Comparison of ENCODE assay signal across 8 mouse cellular contexts in the genomic region with DNA sequence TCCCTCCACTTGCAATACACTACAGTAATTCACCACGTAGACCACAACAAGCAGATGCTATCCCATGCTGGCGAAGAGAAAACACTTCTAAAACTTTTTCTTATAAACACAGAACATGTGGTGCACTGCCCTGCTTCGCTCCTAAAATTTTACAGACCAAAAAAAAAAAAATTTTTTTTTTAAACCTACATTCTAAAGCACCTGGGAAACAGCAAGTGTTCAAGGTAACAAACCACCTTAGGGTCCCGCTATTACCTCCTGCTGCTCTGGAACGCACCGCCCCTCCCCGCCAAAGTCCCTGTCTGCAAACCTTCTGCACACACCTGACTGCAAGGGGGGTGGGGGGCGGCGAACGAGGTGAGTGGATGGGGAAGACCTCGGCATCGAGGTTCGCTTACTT. TPM values are rescaled to one million over a fixed set of nuclear protein-coding genes. Genes with fewer than 3 reads are reported as not detected.
DNase-seq lines count a peak whose midpoint lies in the region; ATAC-seq and TF ChIP-seq lines count a peak whose summit lies in the region.

A gene (plus strand): TSS at position 301 of the 400 bp plus-strand sequence.

- H3K36me3 ChIP-seq in kidney, postnatal 0 days (ENCODE audit: insufficient read depth, low read length), result no peaks in the 10 kb centered on the region
- H3K36me3 ChIP-seq in intestine, embryonic 14.5 days (ENCODE audit: control insufficient read depth, insufficient read depth, low read length), result 0 out of 2 replicates have a peak, but pooled peaks cover 3% of the 10 kb centered on the region

- H3K4me1 ChIP-seq in kidney, postnatal 0 days (replicated peaks; ENCODE audit: insufficient read depth, low read length), result 0 out of 2 replicates have a peak, but pooled peaks cover 6% of the 10 kb centered on the region
- peaks cover 22% of the 10 kb centered on the region for H3K4me1 ChIP-seq in intestine, embryonic 14.5 days (replicated peaks; ENCODE audit: control insufficient read depth, insufficient read depth, low read length)

- no peaks in the 10 kb centered on the region for H3K9me3 ChIP-seq in kidney, postnatal 0 days (replicated peaks; ENCODE audit: low read length)
- H3K9me3 ChIP-seq in intestine, embryonic 14.5 days (ENCODE audit: control insufficient read depth, low read length), result no peaks in the 10 kb centered on the region

- H3K9ac ChIP-seq in kidney, postnatal 0 days (ENCODE audit: low read depth, low read length), result peak within 1 kb of the TSS; percentile 89
- H3K9ac ChIP-seq in intestine, embryonic 14.5 days (ENCODE audit: low read length), result peak within 1 kb of the TSS; percentile 91

- H3K4me2 ChIP-seq in kidney, postnatal 0 days (ENCODE audit: low read length), result peak within 1 kb of the TSS; percentile 76
- H3K4me2 ChIP-seq in intestine, embryonic 14.5 days (ENCODE audit: low read length), result peak within 1 kb of the TSS; percentile 89

- no peak for DNase-seq in kidney, postnatal 0 days (ENCODE audit: low spot score)
- DNase-seq in kidney, postnatal 10 days, result no peak
- DNase-seq in adrenal gland, postnatal 14 days, result no peak
- no peak for DNase-seq in gastrocnemius, postnatal 10 days
- no peak for DNase-seq in intestine, embryonic 14.5 days (ENCODE audit: low spot score)
- DNase-seq in urinary bladder, postnatal 14 days (ENCODE audit: low spot score), result no peak
- no peak for DNase-seq in cerebellum, postnatal 36 days

- WGBS in kidney, postnatal 0 days, result under 1% methylated on average over 13 of the region's 13 CpGs
- WGBS in intestine, embryonic 14.5 days, result under 1% methylated on average over 13 of the region's 13 CpGs

- H3K4me3 ChIP-seq in kidney, postnatal 0 days (replicated peaks; ENCODE audit: low read depth, low read length), result peak within 1 kb of the TSS; percentile 69
- peak within 1 kb of the TSS; percentile 87 for H3K4me3 ChIP-seq in intestine, embryonic 14.5 days (ENCODE audit: low read depth, low read length)

- peak within 1 kb of the TSS; percentile 95 for H3K27ac ChIP-seq in kidney, postnatal 0 days
- peak within 1 kb of the TSS; percentile 98 for H3K27ac ChIP-seq in intestine, embryonic 14.5 days (ENCODE audit: low read depth)

- TF ChIP-seq CTCF in kidney, postnatal 0 days (IDR thresholded peaks at IDR 0.05; ENCODE audit: low read depth), result no peak

- no peak for ATAC-seq in kidney, postnatal 0 days (replicated peaks; ENCODE audit: low FRiP score, low read depth)
- ATAC-seq in intestine, embryonic 14.5 days (replicated peaks; ENCODE audit: low FRiP score, low TSS enrichment, low read depth), result no peak
- ATAC-seq in megakaryocyte progenitor cell, adult 5-6 weeks (replicated peaks; ENCODE audit: poor library complexity), result no peak

- no peaks in the 10 kb centered on the region for H3K27me3 ChIP-seq in kidney, postnatal 0 days (ENCODE audit: insufficient read depth, low read length)
- H3K27me3 ChIP-seq in intestine, embryonic 14.5 days (replicated peaks; ENCODE audit: control insufficient read depth, insufficient read depth, low read length), result no peaks in the 10 kb centered on the region

RNA-seq across cellular contexts. Expression of the gene that starts here (rescaled TPM):
- 91.1 and 95.4 TPM in 2 replicates for polyA plus RNA-seq in kidney, postnatal 0 days (2015; fragmentation: Nextera tagmentation; extraction: Ambion mirVana)
- total RNA-seq in adrenal gland, postnatal 14 days (2021), result 92.2 and 94.2 TPM in 2 replicates
- total RNA-seq in gastrocnemius, postnatal 10 days (2021), result 10 to 100 TPM; 49.6 to 50.3 TPM
- polyA plus RNA-seq in intestine, embryonic 14.5 days (2014; fragmentation: Nextera tagmentation; extraction: Ambion mirVana), result 87.7 and 94.1 TPM in 2 replicates
- total RNA-seq in megakaryocyte progenitor cell, adult 5-6 weeks (2015), result 156 and 161 TPM in 2 replicates
- 134 and 154 TPM in 2 replicates for total RNA-seq in megakaryocyte progenitor cell, adult 5-6 weeks (2017)
